Mouse (Mus musculus) stomach, postnatal 0 days (tissue): ENCODE results near the gene Iqcf5.

ENCODE experiments used
- CTCF ChIP-seq: IDR thresholded peaks from 2 replicates; pipeline ENCODE4 v1.5.1; 2016; ENCODE audit warnings: antibody characterized with exemption, low read depth, mild to moderate bottlenecking, moderate library complexity
- EP300 ChIP-seq: optimal IDR thresholded peaks from 2 replicates; pipeline ENCODE3; 2016; ENCODE audit warnings: antibody characterized with exemption

GRCm38 (mm10) chr9:106562291-106562690 is 47.9 kb downstream of the Iqcf5 start:
- TF ChIP-seq CTCF, result no peak
- no peak for TF ChIP-seq EP300
